Mouse (Mus musculus) hindbrain, embryonic 14.5 days (tissue): ENCODE measurements around the gene Ctu1. TPM values are rescaled to one million over a fixed set of nuclear protein-coding genes. Genes with fewer than 3 reads are reported as not detected.
"Not testable (repeated sequence)": the region's sequence is repeated elsewhere in the genome, so short reads cannot be mapped to it uniquely, and the experiment has no call there.

Source experiments
- ATAC-seq: fragments of 200-750 bp; cut with Nextera tagmentation; 2 replicates; pipeline ENCODE4 v1.8.0; 2017; ENCODE audit warnings: moderate number of reproducible peaks, mild to moderate bottlenecking, moderate TSS enrichment, moderate library complexity; ENCODE audit not compliant: low FRiP score
- DNase-seq: peaks from one replicate; pipeline ENCODE4 v3.0.0-alpha.2; 2015; ENCODE audit warnings: low spot score
- H3K27ac ChIP-seq: fragments of 300-500 bp; sonication (generic); 2 replicates; pipeline ENCODE4 v1.5.1; 2014; ENCODE audit warnings: mild to moderate bottlenecking, moderate library complexity
- H3K27me3 ChIP-seq: fragments of 300-500 bp; sonication (generic); 2 replicates; pipeline ENCODE4 v1.6.1; 2014; ENCODE audit warnings: mild to moderate bottlenecking, low read length, mixed read lengths; ENCODE audit not compliant: control insufficient read depth, insufficient read depth
- H3K36me3 ChIP-seq: fragments of 300-500 bp; sonication (generic); replicated peaks from 2 replicates; pipeline ENCODE4 v1.6.1; 2014; ENCODE audit not compliant: control insufficient read depth, insufficient read depth
- H3K4me1 ChIP-seq: fragments of 300-500 bp; sonication (generic); replicated peaks from 2 replicates; pipeline ENCODE4 v1.6.1; 2014; ENCODE audit warnings: antibody characterized with exemption, low read length, mixed read lengths; ENCODE audit not compliant: control insufficient read depth, insufficient read depth
- H3K4me2 ChIP-seq: fragments of 300-500 bp; sonication (generic); replicated peaks from 2 replicates; pipeline ENCODE4 v1.6.1; 2014; ENCODE audit warnings: mild to moderate bottlenecking, moderate library complexity
- H3K4me3 ChIP-seq: fragments of 300-500 bp; sonication (generic); replicated peaks from 2 replicates; pipeline ENCODE4 v1.5.1; 2014; ENCODE audit warnings: mild to moderate bottlenecking, low read length
- H3K9ac ChIP-seq: fragments of 300-500 bp; sonication (generic); 2 replicates; pipeline ENCODE4 v1.6.1; 2014
- H3K9me3 ChIP-seq: fragments of 300-500 bp; sonication (generic); 2 replicates; pipeline ENCODE4 v1.6.1; 2016; ENCODE audit warnings: low read length; ENCODE audit not compliant: control insufficient read depth
- WGBS: fragments of 180-500 bp; shearing (Covaris S2); extraction: QIAGEN DNeasy Blood & Tissue Kit; methylation state at CpG from one replicate; pipeline ENCODE4 v1.1.7; 2014; 5-methylcytosine and 5-hydroxymethylcytosine counted together
- polyA plus RNA-seq: library from polyadenylated mRNA; unstranded; fragments of >200 nt; fragmentation: Nextera tagmentation; extraction: Ambion mirVana; gene quantifications from 2 replicates; pipeline ENCODE4 v1.2.1, GENCODE M21; 2014

Ctu1 gene
- polyA plus RNA-seq, 1 experiment from 2014 or later: 14.6 TPM

- Histone ChIP-seq H3K4me1 (peaks cover 8% of the 10 kb centered on the region), H3K4me2 (peak overlapping the region; percentile 87), H3K36me3 (peaks cover 18% of the 10 kb centered on the region), H3K9ac (peak overlapping the region; percentile 31), H3K9me3 (no peaks in the 10 kb centered on the region), H3K27me3 (no peaks in the 10 kb centered on the region), H3K4me3 (peak overlapping the region; percentile 59), H3K27ac (0 out of 2 replicates have a peak overlapping the region, but pooled peaks have one; percentile 47)
- ATAC-seq (no peak), DNase-seq (no peak)
- 68% methylated on average over 11 of the region's 11 CpGs for WGBS
Measured at GRCm38 (mm10) chr7:43671064-43671808, 580 bp upstream of the Ctu1 start.

GRCm38 (mm10) chr7:43672581-43673260, 905 bp downstream of the Ctu1 start:
- WGBS: 14% methylated on average over 10 of the region's 10 CpGs
- no peaks in the 10 kb centered on the region for H3K27me3 ChIP-seq
- H3K4me2 ChIP-seq: peak overlapping the region; percentile 87
- H3K36me3 ChIP-seq: peaks cover 32% of the 10 kb centered on the region
- ATAC-seq: 0 out of 2 replicates have a peak, but pooled peaks have one; percentile 1
- peak overlapping the region; percentile 74 for H3K9ac ChIP-seq
- H3K9me3 ChIP-seq: no peaks in the 10 kb centered on the region
- peak overlapping the region; percentile 59 for H3K4me3 ChIP-seq
- no peak for DNase-seq
- H3K27ac ChIP-seq: peak overlapping the region; percentile 35; the same call in 1 of the 2 replicates
- H3K4me1 ChIP-seq: peaks cover 8% of the 10 kb centered on the region

GRCm38 (mm10) chr7:43675091-43675490, 3.3 kb downstream of the Ctu1 start:
- no peak for DNase-seq

GRCm38 (mm10) chr7:43678517-43678916, 6.7 kb downstream of the Ctu1 start:
- Histone ChIP-seq H3K9ac (no peak overlapping the region), H3K4me2 (no peak overlapping the region), H3K36me3 (peaks cover 42% of the 10 kb centered on the region), H3K4me3 (no peak overlapping the region), H3K27me3 (no peaks in the 10 kb centered on the region), H3K27ac (no peak overlapping the region), H3K4me1 (no peaks in the 10 kb centered on the region; the same call in 1 of the 2 replicates), H3K9me3 (no peaks in the 10 kb centered on the region)
- DNase-seq (peak; percentile 27), ATAC-seq (no peak)

More at GRCm38 (mm10) chr7:43675091-43675490, 3.3 kb downstream of the Ctu1 start:
- ATAC-seq: no peak
- Histone ChIP-seq H3K27me3 (no peaks in the 10 kb centered on the region), H3K4me3 (no peak overlapping the region), H3K4me1 (peaks cover 8% of the 10 kb centered on the region), H3K9me3 (no peaks in the 10 kb centered on the region), H3K9ac (no peak overlapping the region), H3K36me3 (peaks cover 42% of the 10 kb centered on the region), H3K4me2 (no peak overlapping the region), H3K27ac (no peak overlapping the region)
- 91% methylated on average over 32 of the region's 32 CpGs for WGBS

GRCm38 (mm10) chr7:43680960-43681359, 9.1 kb downstream of the Ctu1 start:
- Histone ChIP-seq H3K27ac (no peak overlapping the region), H3K36me3 (peaks cover 27% of the 10 kb centered on the region), H3K4me1 (no peaks in the 10 kb centered on the region), H3K9ac (no peak overlapping the region), H3K9me3 (no peaks in the 10 kb centered on the region), H3K27me3 (no peaks in the 10 kb centered on the region), H3K4me3 (no peak overlapping the region), H3K4me2 (no peak overlapping the region)
- DNase-seq (peak; percentile 74), ATAC-seq (0 out of 2 replicates have a peak, but pooled peaks have one; percentile 24)
- WGBS: 18% methylated on average over 5 of the region's 5 CpGs

- H3K9me3 ChIP-seq, ATAC-seq, H3K9ac ChIP-seq, DNase-seq, H3K4me3 ChIP-seq, H3K4me1 ChIP-seq, H3K27me3 ChIP-seq, H3K27ac ChIP-seq, H3K4me2 ChIP-seq: not testable (repeated sequence)
- 21% methylated on average over 1 of the region's 1 CpGs for WGBS
- peaks cover 11% of the 10 kb centered on the region for H3K36me3 ChIP-seq
Measured at GRCm38 (mm10) chr7:43682511-43682910, 10.7 kb downstream of the Ctu1 start.

GRCm38 (mm10) chr7:43685088-43685487, 13.3 kb downstream of the Ctu1 start:
- no peaks in the 10 kb centered on the region for H3K36me3 ChIP-seq
- ATAC-seq (no peak), DNase-seq (no peak)
- no peak overlapping the region for H3K4me3 ChIP-seq
- H3K9me3 ChIP-seq: no peaks in the 10 kb centered on the region
- H3K4me1 ChIP-seq: no peaks in the 10 kb centered on the region
- H3K27ac ChIP-seq: no peak overlapping the region
- WGBS: 85% methylated on average over 7 of the region's 7 CpGs
- H3K4me2 ChIP-seq: no peak overlapping the region
- no peak overlapping the region for H3K9ac ChIP-seq
- H3K27me3 ChIP-seq: no peaks in the 10 kb centered on the region

- Histone ChIP-seq H3K27me3 (no peaks in the 10 kb centered on the region), H3K4me1 (no peaks in the 10 kb centered on the region), H3K27ac (no peak within 1 kb of the TSS), H3K4me2 (no peak within 1 kb of the TSS), H3K9ac (no peak within 1 kb of the TSS), H3K9me3 (no peaks in the 10 kb centered on the region), H3K36me3 (no peaks in the 10 kb centered on the region), H3K4me3 (no peak within 1 kb of the TSS)
- DNase-seq (no peak), ATAC-seq (no peak)
Measured at GRCm38 (mm10) chr7:43690118-43690517, 18.3 kb downstream of the Ctu1 start, which contains the start of gene Klk14. Gene Klk14 (plus strand): TSS chr7:43690418.

GRCm38 (mm10) chr7:43710031-43710430, 38.2 kb downstream of the Ctu1 start:
- Histone ChIP-seq H3K36me3 (no peaks in the 10 kb centered on the region), H3K4me3 (no peak overlapping the region), H3K9ac (no peak overlapping the region), H3K9me3 (no peaks in the 10 kb centered on the region), H3K4me2 (no peak overlapping the region), H3K27ac (no peak overlapping the region), H3K27me3 (no peaks in the 10 kb centered on the region), H3K4me1 (no peaks in the 10 kb centered on the region)
- DNase-seq (no peak), ATAC-seq (no peak)
- 92% methylated on average over 3 of the region's 3 CpGs for WGBS
